Mouse (Mus musculus): Measurements from ENCODE around the gene Slc25a34. TPM values are rescaled to one million over a fixed set of nuclear protein-coding genes. Genes with fewer than 3 reads are reported as not detected.

The Slc25a34 gene
- total RNA-seq (2021) = 100 to 1,000 TPM; 160 to 170 TPM

DNA sequence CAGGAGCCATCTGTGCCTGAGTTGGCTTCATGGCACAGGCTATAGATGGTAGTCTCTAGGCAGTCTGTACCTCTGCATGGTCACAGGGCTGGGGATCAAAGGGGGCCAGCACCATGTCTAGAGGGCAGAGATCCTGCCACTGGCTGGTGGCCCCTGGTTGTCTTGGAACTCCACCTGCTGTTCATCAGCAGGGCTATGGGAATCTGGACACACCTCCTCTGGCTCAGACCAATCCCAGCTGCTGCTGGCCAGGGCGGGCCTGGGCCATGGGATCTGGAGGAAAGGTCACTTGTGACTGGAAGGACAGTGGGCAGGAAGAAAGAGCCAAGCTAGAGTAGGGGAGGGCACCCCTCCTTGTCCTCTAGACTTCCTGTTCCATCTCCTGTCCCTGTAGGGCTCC, at the start of gene Slc25a34:
Slc25a34 (minus strand) TSS at position 156 of the 400 bp plus-strand sequence.
- intact Hi-C loops (cut with DNase I) = no loop called here
- peak; percentile 66 to 73 for DNase-seq

DNA sequence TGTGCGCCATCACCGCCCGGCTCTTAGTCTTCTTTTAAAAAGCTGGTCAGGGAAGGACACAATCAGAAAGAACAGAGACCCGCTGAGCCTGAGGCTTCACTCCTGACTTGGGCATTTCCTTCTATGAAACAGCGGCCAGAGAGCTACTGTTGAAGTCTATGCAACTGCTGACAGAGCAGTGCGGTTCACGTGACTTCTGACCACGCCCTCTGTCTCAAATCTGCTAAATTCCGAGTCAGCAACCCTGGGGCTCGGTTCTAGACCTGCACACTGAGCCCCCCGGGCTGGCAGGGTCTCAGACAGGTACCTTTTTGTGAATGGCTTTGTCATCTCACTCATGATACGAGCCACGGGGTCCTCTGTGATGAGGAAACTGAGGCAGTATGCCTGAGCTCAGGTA, 48.7 kb upstream of the Slc25a34 start:
- intact Hi-C loops (cut with DNase I) = no loop called here
- DNase-seq = no peak

DNA sequence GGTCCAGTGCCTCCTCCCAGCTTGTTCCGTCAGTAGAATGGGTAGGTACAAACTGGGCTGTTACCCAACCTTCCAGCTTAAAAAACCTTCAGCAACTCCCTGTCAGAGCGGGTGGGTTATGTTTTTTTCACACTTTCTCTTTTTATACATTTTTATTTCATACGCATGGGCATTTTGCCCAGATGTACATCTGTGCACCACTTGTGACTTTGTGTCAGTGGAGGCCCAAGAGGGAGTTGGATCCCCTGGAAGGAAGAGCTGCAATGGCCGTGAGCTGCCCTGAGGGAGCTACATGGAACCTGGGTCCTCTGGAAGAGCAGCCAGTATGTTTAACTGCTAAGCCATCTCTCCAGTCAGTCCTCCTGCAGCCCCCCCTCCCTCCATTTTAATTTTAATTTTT, 47.8 kb upstream of the Slc25a34 start:
- intact Hi-C loops (cut with DNase I) = no loop called here
- DNase-seq = no peak

- intact Hi-C loops (cut with DNase I) = no loop called here
- DNase-seq = no peak
Measured at GRCm38 (mm10) chr4:141669898-141670712, 46.5 kb upstream of the Slc25a34 start.

DNA sequence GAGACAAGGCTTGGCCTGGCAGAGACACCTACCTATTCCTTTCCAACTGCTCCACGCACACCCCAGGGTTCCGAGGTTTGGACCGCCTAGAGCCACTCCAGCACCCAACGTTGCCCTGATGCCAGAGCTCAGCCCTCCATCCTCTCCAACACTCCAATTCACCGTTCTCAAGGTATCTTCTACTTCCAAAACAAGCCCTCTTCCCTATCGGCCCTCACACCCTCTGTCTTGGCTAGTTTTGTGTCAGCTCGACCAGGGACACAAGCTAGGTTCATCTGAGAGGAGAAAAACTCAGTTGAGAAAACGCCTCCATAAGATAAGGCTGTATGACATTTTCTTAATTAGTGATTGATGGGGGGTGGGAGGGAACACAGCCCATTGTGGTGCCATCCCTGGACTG, 41.2 kb upstream of the Slc25a34 start, which contains the start of gene Plekhm2:
Plekhm2 (minus strand) TSS at position 101 of the 400 bp plus-strand sequence.
- intact Hi-C loops (cut with DNase I) = loop anchor here (2.0 kb wide), 1 partner anchor 22 kb away; no protein-coding TSS in a partner anchor
- DNase-seq = no peak

GRCm38 (mm10) chr4:141664011-141664745, 40.6 kb upstream of the Slc25a34 start:
- intact Hi-C loops (cut with DNase I) = loop anchor here (2.0 kb wide), 1 partner anchor 23 kb away; no protein-coding TSS in a partner anchor
- peak; percentile 83 to 84 for DNase-seq

DNA sequence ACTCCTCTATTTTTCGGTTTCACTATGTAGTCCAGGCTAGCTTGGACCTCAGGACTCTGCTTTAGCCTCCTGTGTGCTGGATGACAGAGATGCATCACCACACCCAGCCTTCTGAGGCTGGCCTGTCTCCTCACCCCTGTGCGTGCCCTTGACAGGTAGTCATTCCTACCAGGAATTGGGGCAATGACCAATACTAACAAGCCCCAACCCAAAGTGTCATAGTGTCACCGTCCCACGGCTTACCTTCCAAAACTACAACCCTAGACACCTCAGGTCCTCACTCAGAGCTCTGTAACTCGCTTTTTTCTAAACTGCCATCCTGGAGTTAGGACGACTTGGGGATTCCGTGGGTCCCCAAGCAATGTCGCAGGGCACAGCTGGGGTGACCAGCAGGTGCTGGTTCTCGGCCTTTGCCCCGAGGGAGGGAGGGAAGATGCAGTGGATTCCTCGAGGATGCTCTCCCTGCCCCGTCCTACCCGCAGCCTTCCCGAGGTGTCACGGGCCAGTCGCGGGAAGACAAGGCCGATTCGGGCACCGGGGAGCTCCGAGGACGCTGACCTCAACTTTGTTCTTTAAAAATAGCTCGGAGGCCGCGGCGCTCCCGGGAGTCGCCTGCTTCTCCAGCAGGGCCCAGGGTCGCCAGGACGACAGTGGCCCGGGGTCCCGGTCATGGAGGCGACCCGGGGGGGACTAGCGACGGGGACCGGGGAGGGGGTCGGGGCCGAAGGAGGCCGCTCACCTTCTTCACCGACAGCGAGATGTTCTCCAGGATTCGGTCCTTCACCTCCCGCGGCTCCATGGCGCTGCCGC, 39.7 kb upstream of the Slc25a34 start:
- DNase-seq = peak; percentile 44 to 64
- intact Hi-C loops (cut with DNase I) = loop anchor here (2.0 kb wide), 2 partner anchors 59 to 127 kb away; partner anchors contain the start of genes Ddi2 and Dnajc16

DNA sequence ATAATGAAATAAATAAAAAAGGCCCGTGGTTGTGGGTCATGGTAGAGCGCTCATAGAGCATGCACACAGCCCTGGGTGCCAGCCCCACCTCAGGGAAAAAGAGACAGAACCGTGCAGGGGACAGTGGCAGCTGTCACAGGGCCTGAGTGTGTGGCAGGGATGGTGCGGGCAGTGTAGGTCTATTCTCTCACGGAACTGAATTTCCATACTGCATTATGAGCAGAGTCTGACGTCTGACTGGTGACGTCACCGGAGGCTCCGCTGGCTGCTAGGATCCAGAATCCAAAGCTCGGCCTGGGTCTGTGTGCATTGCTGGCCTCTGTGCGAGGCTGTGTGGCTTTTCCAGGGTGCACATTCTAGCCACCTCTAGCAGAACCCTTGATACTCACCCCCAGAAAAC, 37.3 kb upstream of the Slc25a34 start:
- intact Hi-C loops (cut with DNase I) = no loop called here
- DNase-seq = no peak

DNA sequence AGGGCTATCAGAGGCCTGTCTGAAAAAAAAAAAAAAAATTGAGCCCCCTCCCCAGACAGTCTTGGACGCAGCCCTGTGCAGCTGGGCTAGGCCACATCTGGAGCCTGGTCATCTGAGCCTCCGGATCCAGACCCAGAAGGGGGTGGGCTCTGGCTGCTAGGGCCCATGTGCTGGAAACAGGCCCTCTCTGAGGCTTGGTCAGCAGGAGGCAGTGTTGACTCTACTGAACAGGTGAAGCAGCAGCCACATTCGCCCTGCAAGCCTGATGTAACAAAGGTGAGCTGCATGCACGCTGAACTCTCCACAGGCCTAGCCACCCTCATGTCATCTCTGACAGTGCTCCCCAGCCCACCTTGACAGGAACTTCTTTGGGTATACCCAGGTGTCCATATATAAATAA, 36.1 kb upstream of the Slc25a34 start:
- DNase-seq = no peak
- intact Hi-C loops (cut with DNase I) = no loop called here

- no peak for DNase-seq
- intact Hi-C loops (cut with DNase I) = no loop called here
Measured at GRCm38 (mm10) chr4:141658846-141659484, 35.3 kb upstream of the Slc25a34 start.

GRCm38 (mm10) chr4:141656932-141657331, 33.3 kb upstream of the Slc25a34 start:
- intact Hi-C loops (cut with DNase I) = no loop called here
- DNase-seq = no peak

DNA sequence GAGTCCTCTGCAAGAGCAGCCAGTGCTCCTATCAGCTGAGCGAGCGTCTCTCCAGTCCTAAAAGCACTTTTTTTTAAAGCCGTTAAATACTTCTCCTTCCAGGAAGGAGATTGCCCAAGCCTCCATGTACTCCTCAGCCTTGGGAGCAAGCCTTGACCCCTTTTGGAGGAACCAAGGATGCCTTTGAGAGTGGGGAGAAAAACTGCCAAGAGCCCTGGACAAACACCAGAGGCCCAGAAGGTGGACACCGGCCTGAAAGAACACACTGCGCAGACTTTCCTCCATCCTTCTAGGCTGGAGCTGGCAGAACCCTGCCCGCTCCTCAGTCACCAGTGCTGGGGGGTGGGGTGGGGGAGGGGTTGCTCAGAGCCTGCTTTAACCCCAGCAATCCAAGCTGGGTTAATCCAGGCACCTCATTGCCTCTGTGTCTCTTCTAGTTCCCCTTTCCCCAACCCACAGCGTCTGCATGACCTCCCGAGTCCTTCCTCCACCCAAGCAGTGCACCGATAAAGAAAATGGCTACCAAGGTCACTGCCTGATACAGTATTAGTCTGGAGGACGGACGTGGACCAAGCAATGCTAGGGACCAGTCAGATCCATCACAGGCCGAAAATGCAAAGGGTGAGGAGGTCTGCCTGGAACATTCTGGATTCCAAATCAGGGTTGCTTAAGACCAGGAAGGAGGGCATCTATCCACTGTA, 32.4 kb upstream of the Slc25a34 start:
- DNase-seq = peak; percentile 57 to 61
- intact Hi-C loops (cut with DNase I) = no loop called here

- intact Hi-C loops (cut with DNase I) = no loop called here
- no peak for DNase-seq
Measured at GRCm38 (mm10) chr4:141654509-141654908, 30.9 kb upstream of the Slc25a34 start.

DNA sequence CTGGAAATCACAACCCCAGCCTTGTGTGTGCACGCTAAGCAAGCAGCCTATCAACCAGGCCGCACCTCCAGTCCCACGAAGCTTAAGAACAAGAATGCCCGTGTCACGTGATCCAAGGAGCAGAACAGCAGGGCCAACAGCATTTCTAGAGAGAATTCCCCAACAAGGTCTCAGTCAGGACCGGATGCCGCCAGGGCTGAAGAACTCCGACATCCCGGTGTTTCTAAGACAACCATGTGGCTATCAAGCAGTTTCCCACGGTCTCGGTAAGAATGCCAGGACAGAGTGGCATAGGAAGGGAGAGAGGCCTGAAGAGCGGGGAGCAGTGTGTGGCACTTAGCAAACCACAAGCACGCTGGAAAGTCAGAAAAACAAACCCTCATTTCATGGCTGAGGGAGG, 30.2 kb upstream of the Slc25a34 start:
- intact Hi-C loops (cut with DNase I) = no loop called here
- no peak for DNase-seq

- intact Hi-C loops (cut with DNase I) = no loop called here
- no peak for DNase-seq
Measured at GRCm38 (mm10) chr4:141653044-141653443, 29.4 kb upstream of the Slc25a34 start.

DNA sequence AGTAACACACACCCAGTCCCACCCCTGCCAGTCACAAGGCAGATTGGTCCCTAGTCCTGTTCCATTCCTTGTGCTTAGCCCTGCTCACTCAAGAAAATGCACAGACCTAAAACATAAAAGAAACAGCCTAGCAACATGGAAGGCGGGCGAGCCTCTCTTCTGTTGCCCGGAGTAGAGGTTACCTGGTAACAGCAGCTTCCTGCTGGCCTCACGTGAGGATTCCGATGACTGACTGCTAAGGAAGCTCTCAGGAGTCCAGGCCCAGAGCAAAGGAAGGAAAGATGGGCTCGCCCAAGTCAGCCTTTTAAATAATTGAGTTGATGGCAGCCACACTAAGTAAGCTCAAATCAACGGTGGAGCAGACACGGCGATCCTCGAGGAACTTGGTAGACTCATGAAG, 28.3 kb upstream of the Slc25a34 start:
- no peak for DNase-seq
- intact Hi-C loops (cut with DNase I) = no loop called here

DNA sequence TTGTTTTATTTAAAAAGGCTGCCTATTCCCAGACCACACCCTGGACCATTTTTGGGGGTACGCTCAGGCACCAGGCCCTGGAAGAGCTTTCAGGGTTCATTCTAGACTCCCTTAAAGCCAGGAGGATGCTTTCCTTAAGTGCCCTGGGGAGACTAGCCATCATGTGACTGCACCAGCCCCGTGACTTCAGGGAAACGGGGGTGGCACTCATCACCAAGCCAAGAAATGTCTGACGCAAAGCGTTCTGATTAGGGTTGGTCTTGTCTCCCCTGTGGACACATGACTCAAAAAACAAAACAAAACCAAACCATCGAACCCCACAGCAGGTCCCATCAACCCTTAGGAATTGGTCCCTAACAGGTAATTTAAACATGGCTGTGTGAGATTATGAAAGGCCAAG, 27.7 kb upstream of the Slc25a34 start:
- DNase-seq = peak; percentile 49 to 51
- intact Hi-C loops (cut with DNase I) = no loop called here

DNA sequence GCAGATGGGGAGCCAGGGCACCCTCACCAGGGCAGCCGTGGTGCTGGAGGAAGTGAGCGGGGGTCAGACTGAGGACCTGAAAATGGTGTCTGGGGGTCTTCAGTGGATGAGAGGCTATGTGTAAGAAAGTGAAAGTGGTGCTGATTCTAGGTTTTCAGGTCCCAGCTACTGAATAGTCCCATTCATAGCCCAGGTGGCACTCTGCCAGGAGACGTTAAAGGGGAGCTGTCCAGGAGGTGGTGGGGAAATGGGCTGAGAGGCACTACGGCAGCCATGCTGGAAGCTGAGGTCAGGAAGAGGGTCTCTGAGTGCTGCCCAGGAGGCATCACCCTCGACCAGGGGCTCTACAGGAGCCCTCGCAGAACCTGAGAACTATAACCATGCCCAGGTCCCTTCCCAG, 25.6 kb upstream of the Slc25a34 start:
- intact Hi-C loops (cut with DNase I) = no loop called here
- no peak for DNase-seq

DNA sequence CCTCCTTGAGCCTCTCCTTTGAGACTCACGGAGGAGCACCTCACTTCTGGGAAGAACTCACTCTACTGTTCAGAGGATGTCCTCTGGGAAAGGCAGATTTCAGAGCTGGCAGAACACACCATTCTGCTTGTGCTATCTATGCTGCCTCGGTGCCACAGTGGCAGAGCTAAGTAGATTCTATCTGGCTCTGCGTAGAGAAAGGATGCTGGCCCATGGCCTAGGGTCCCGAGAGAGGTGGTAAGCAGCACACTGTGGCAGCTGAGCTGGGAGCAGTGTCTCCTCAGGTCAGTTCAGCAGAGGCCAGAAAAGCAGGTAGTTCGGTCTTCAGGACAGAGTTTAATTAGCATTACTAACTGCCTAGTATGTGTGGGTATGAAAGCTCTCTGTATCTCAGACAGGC, 24.6 kb upstream of the Slc25a34 start:
- peak in 1 of 2 experiments; percentile 57 for DNase-seq
- intact Hi-C loops (cut with DNase I) = no loop called here

DNA sequence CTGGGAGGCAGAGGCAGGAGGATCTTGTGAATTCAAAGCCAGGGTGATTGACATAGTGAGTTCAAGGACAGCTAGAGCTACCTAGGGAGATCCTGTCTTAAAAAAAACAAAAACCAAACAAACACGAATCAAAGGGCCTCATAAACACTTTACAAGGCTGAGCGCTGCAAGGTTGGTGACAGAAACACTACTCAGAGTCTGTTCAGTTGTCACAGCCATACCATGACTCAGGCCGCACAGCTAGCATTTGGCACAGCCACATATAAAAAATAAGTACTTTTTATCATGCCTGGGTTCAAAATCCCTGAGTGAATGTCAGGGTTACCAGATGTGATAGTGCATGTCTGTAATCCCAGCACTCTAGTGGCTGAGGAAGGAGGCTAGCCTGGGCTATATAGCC, 23.6 kb upstream of the Slc25a34 start:
- intact Hi-C loops (cut with DNase I) = no loop called here
- no peak for DNase-seq

All from heart, postnatal 36 days (tissue).